Mouse (Mus musculus) kidney, adult 2 months (tissue): ENCODE results near the gene Nol11. TPM values are rescaled to one million over a fixed set of nuclear protein-coding genes. Genes with fewer than 3 reads are reported as not detected.
"Not testable (repeated sequence)": the region's sequence is repeated elsewhere in the genome, so short reads cannot be mapped to it uniquely, and the experiment has no call there.

ENCODE experiments used
- DNase-seq: peaks from one replicate; pipeline ENCODE4 v3.0.0; 2021
- H3K27ac ChIP-seq: fragments of 200-500 bp; 2 replicates; pipeline ENCODE4 v1.5.1; 2012; ENCODE audit warnings: low read depth, low read length, control low read depth, inconsistent platforms; ENCODE audit not compliant: insufficient read depth
- H3K27me3 ChIP-seq: fragments of 200-500 bp; replicated peaks from 2 replicates; pipeline ENCODE4 v1.6.1; 2012; ENCODE audit warnings: mild to moderate bottlenecking, moderate library complexity, low read length, inconsistent platforms; ENCODE audit not compliant: control insufficient read depth, insufficient read depth
- H3K36me3 ChIP-seq: fragments of 200-500 bp; 2 replicates; pipeline ENCODE4 v1.6.1; 2012; ENCODE audit warnings: mild to moderate bottlenecking, moderate library complexity, low read length, inconsistent platforms; ENCODE audit not compliant: control insufficient read depth, insufficient read depth
- H3K4me1 ChIP-seq: fragments of 200-500 bp; 2 replicates; pipeline ENCODE4 v1.6.1; 2011; ENCODE audit warnings: low read length; ENCODE audit not compliant: control insufficient read depth, insufficient read depth
- H3K4me3 ChIP-seq: fragments of 200-500 bp; 2 replicates; pipeline ENCODE4 v1.5.1; 2011; ENCODE audit warnings: mild to moderate bottlenecking, low read depth, low read length, control low read depth; ENCODE audit not compliant: insufficient read depth
- CTCF ChIP-seq: fragments of 200-500 bp; conservative IDR thresholded peaks from 2 replicates; pipeline ENCODE4 v1.5.1; 2011; ENCODE audit warnings: low read depth, mild to moderate bottlenecking, control low read depth, low read length, moderate library complexity, mixed read lengths; ENCODE audit not compliant: insufficient read depth, insufficient read length
- POLR2A ChIP-seq: fragments of 200-500 bp; IDR thresholded peaks from one replicate; pipeline ENCODE4 v1.6.1; 2011; ENCODE audit warnings: low read depth, low read length, control low read depth
- WGBS: fragments of 180-500 bp; shearing (Covaris S2); methylation state at CpG from one replicate; pipeline ENCODE4 v1.1.7; 2018; 5-methylcytosine and 5-hydroxymethylcytosine counted together
- polyA plus RNA-seq: library from polyadenylated mRNA; depleted of rRNA; stranded (reverse); fragments of >200 nt; gene quantifications from 2 replicates; pipeline ENCODE4 v1.2.3, GENCODE M21; 2012

Nol11 gene
- polyA plus RNA-seq, 1 experiment = 7.7 TPM

DNA sequence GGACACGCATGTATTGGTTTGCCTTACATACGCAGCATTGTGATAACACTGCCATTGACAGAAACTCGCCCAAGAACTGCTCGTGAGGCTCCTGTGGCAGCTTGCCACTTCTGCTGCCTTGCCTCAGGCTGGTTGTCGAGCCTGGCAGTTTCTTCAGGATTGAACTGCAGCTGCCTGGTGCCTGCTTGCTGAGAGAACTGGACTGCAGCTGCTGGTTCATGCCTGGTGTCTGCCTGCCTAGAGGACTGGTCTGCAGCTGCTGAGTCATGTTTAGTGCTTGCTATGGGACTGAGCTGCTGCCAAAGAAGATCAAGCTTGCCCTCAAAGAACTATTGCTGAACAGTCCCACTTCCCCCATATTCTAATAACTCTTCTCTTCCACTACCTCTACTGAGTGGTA is 33.9 kb downstream of the Nol11 start:
- no peaks in the 10 kb centered on the region for H3K36me3 ChIP-seq
- TF ChIP-seq POLR2A (no peak), CTCF (no peak)
- no peaks in the 10 kb centered on the region for H3K4me1 ChIP-seq
- H3K27me3 ChIP-seq = no peaks in the 10 kb centered on the region
- DNase-seq = no peak
- H3K4me3 ChIP-seq = no peak overlapping the region
- H3K27ac ChIP-seq = no peak overlapping the region
- 83% methylated on average over 5 of the region's 5 CpGs for WGBS

DNA sequence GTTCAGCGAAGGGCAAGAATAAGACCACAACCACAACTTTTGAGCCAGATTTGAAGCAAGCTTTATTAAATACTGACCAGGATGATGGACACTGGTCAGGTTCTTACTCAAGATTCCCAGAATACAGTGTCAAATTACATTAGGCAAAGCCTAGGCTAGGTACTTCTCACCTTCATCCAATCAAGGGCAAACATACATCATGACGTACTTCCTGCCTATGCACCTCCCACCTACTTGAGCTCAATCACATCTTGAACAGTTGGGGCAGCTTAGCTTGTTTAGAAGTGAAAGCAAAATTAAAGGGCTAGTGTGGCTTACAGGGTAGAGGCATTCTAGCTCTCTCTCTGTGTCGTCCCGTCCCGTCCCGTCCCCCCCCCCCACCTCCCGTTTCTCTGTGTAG is 34.8 kb downstream of the Nol11 start:
- no peak for DNase-seq
- Histone ChIP-seq H3K36me3 (no peaks in the 10 kb centered on the region), H3K4me3 (no peak overlapping the region), H3K27ac (no peak overlapping the region), H3K27me3 (no peaks in the 10 kb centered on the region), H3K4me1 (no peaks in the 10 kb centered on the region)
- no peak for TF ChIP-seq POLR2A
- no peak for TF ChIP-seq CTCF
- WGBS = 87% methylated on average over 7 of the region's 7 CpGs

GRCm38 (mm10) chr11:107153645-107154044 is 35.5 kb downstream of the Nol11 start:
- H3K27me3 ChIP-seq = no peaks in the 10 kb centered on the region
- H3K36me3 ChIP-seq = no peaks in the 10 kb centered on the region
- H3K27ac ChIP-seq = no peak overlapping the region
- H3K4me3 ChIP-seq = no peak overlapping the region
- TF ChIP-seq POLR2A = no peak
- no peak for TF ChIP-seq CTCF
- 80% methylated on average over 5 of the region's 5 CpGs for WGBS
- H3K4me1 ChIP-seq = no peaks in the 10 kb centered on the region
- no peak for DNase-seq

DNA sequence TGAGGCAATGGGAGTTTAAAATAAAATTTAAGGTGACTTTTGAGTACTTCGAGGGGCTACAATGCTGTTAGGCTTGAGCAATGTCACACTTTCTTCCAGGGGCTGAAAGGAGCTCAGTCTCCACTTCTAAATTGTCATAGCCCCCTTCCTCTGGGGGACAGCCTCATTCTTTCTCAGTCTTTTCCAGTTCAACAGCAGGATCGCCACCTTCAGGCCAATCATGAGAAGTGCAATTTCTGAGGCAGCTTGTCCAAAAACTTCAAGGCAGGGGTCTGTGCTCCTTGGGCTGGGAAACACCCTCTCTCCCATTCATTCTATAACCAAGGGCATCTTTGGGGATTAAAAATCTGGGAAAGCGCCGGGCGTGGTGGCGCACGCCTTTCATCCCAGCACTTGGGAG is 37.4 kb downstream of the Nol11 start:
- TF ChIP-seq POLR2A (no peak), CTCF (peak; percentile 57; the same call in 1 of the 2 replicates)
- DNase-seq = peak; percentile 18
- Histone ChIP-seq H3K36me3 (no peaks in the 10 kb centered on the region), H3K27ac (no peak overlapping the region), H3K27me3 (no peaks in the 10 kb centered on the region), H3K4me1 (no peaks in the 10 kb centered on the region), H3K4me3 (no peak overlapping the region)
- 81% methylated on average over 7 of the region's 7 CpGs for WGBS

- WGBS = 96% methylated on average over 11 of the region's 11 CpGs
- H3K4me1 ChIP-seq, H3K27ac ChIP-seq, H3K27me3 ChIP-seq, DNase-seq, H3K4me3 ChIP-seq, H3K36me3 ChIP-seq: not testable (repeated sequence)
Measured at GRCm38 (mm10) chr11:107143956-107144355, 45.2 kb downstream of the Nol11 start.

GRCm38 (mm10) chr11:107142382-107142781 is 46.8 kb downstream of the Nol11 start:
- no peak overlapping the region for H3K27ac ChIP-seq
- 82% methylated on average over 2 of the region's 2 CpGs for WGBS
- no peak for TF ChIP-seq POLR2A
- no peak for TF ChIP-seq CTCF

DNA sequence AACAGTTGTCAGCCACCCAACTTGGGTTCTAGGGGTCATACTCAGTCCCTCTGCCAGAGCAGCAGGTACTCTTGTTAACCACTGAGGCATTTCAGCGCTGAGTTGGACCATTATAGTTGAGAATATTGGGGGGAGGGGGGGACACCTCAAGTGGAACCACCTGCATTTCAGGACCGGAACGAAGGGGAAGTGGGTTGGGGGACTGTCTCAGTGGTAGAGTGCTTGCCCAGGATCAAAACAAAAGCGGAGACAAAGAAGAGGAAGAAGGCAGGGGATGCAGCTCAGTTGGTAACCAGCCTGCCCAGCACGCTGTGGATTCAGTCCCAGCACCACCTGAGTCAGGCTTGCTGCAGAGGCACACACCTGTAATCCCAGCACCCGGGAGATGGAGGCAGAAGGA is 48.4 kb downstream of the Nol11 start:
- whole genome bisulfite sequencing = 36% methylated on average over 6 of the region's 6 CpGs
- no peak overlapping the region for H3K4me3 ChIP-seq
- TF ChIP-seq CTCF (no peak), POLR2A (no peak)
- no peaks in the 10 kb centered on the region for H3K27me3 ChIP-seq
- no peak for DNase-seq
- no peaks in the 10 kb centered on the region for H3K36me3 ChIP-seq
- H3K4me1 ChIP-seq = no peaks in the 10 kb centered on the region
- H3K27ac ChIP-seq = no peak overlapping the region

More at GRCm38 (mm10) chr11:107142382-107142781, 46.8 kb downstream of the Nol11 start:
- H3K27me3 ChIP-seq = no peaks in the 10 kb centered on the region
- H3K4me3 ChIP-seq = no peak overlapping the region
- no peak for DNase-seq
- H3K4me1 ChIP-seq = no peaks in the 10 kb centered on the region
- no peaks in the 10 kb centered on the region for H3K36me3 ChIP-seq

DNA sequence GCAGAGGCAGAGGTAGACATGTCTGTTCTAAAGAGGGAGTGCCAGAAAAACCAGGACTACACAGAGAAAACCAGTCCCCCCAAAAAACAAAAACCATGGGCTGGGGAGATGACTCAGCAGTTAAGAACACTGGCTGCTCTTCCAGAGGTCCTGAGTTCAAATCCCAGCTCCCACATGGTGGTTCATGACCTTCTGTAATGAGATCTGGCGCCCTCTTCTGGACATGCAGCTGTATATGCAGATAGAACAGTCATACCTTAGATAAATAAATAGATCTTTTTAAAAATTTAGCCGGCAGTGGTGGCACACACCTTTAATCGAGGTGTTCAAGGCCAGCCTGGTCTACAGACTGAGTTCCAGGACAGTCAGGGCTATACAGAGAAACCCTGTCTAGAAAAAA is 50.5 kb downstream of the Nol11 start:
- Histone ChIP-seq H3K36me3 (no peaks in the 10 kb centered on the region), H3K27me3 (no peaks in the 10 kb centered on the region), H3K4me1 (no peaks in the 10 kb centered on the region), H3K4me3 (no peak overlapping the region), H3K27ac (no peak overlapping the region)
- 77% methylated on average over 3 of the region's 3 CpGs for WGBS
- TF ChIP-seq POLR2A = no peak
- TF ChIP-seq CTCF = peak; percentile 29; the same call in 1 of the 2 replicates
- peak; percentile 40 for DNase-seq
